Mouse (Mus musculus): ENCODE data around the gene Lgi4.

The Lgi4 gene

GRCm38 (mm10) chr7:31059108-31059507 lies at the start of gene Lgi4:
Lgi4 (plus strand) TSS chr7:31059342.
- in situ Hi-C loops (cut with MboI; ENCODE audit: low sequenced_read_pairs) = no loop called here

GRCm38 (mm10) chr7:31012971-31013370 lies 46.2 kb upstream of the Lgi4 start:
- in situ Hi-C loops (cut with MboI; ENCODE audit: low sequenced_read_pairs) = no loop called here

GRCm38 (mm10) chr7:31017104-31017901 lies 41.8 kb upstream of the Lgi4 start:
- in situ Hi-C loops (cut with MboI; ENCODE audit: low sequenced_read_pairs) = no loop called here

GRCm38 (mm10) chr7:31028609-31029008 lies 30.5 kb upstream of the Lgi4 start:
- in situ Hi-C loops (cut with MboI; ENCODE audit: low sequenced_read_pairs) = no loop called here

GRCm38 (mm10) chr7:31030717-31031116 lies 28.4 kb upstream of the Lgi4 start:
- in situ Hi-C loops (cut with MboI; ENCODE audit: low sequenced_read_pairs) = no loop called here

GRCm38 (mm10) chr7:31031731-31032130 lies 27.4 kb upstream of the Lgi4 start:
- in situ Hi-C loops (cut with MboI; ENCODE audit: low sequenced_read_pairs) = no loop called here

GRCm38 (mm10) chr7:31033409-31034165 lies 25.6 kb upstream of the Lgi4 start:
- in situ Hi-C loops (cut with MboI; ENCODE audit: low sequenced_read_pairs) = no loop called here

- in situ Hi-C loops (cut with MboI; ENCODE audit: low sequenced_read_pairs) = no loop called here
Measured at GRCm38 (mm10) chr7:31034789-31035188, 24.4 kb upstream of the Lgi4 start.

GRCm38 (mm10) chr7:31035291-31035690 lies 23.9 kb upstream of the Lgi4 start:
- in situ Hi-C loops (cut with MboI; ENCODE audit: low sequenced_read_pairs) = no loop called here

- in situ Hi-C loops (cut with MboI; ENCODE audit: low sequenced_read_pairs) = no loop called here
Measured at GRCm38 (mm10) chr7:31036917-31037316, 22.2 kb upstream of the Lgi4 start.

GRCm38 (mm10) chr7:31037675-31038074 lies 21.5 kb upstream of the Lgi4 start:
- in situ Hi-C loops (cut with MboI; ENCODE audit: low sequenced_read_pairs) = no loop called here

GRCm38 (mm10) chr7:31039011-31039410 lies 20.1 kb upstream of the Lgi4 start:
- in situ Hi-C loops (cut with MboI; ENCODE audit: low sequenced_read_pairs) = no loop called here

GRCm38 (mm10) chr7:31040281-31041022 lies 18.7 kb upstream of the Lgi4 start:
- in situ Hi-C loops (cut with MboI; ENCODE audit: low sequenced_read_pairs) = no loop called here

- in situ Hi-C loops (cut with MboI; ENCODE audit: low sequenced_read_pairs) = no loop called here
Measured at GRCm38 (mm10) chr7:31041023-31041407, 18.1 kb upstream of the Lgi4 start.

- in situ Hi-C loops (cut with MboI; ENCODE audit: low sequenced_read_pairs) = no loop called here
Measured at GRCm38 (mm10) chr7:31041662-31042315, 17.4 kb upstream of the Lgi4 start.

- in situ Hi-C loops (cut with MboI; ENCODE audit: low sequenced_read_pairs) = no loop called here
Measured at GRCm38 (mm10) chr7:31042431-31042910, 16.7 kb upstream of the Lgi4 start, which contains the start of gene Fxyd5. Fxyd5 (minus strand) TSS chr7:31042481.

- in situ Hi-C loops (cut with MboI; ENCODE audit: low sequenced_read_pairs) = no loop called here
Measured at GRCm38 (mm10) chr7:31049135-31049845, 9.9 kb upstream of the Lgi4 start.

GRCm38 (mm10) chr7:31049846-31050281 lies 9.3 kb upstream of the Lgi4 start:
- in situ Hi-C loops (cut with MboI; ENCODE audit: low sequenced_read_pairs) = no loop called here

GRCm38 (mm10) chr7:31050487-31050886 lies 8.7 kb upstream of the Lgi4 start:
- in situ Hi-C loops (cut with MboI; ENCODE audit: low sequenced_read_pairs) = no loop called here

GRCm38 (mm10) chr7:31050921-31051320 lies 8.2 kb upstream of the Lgi4 start:
- in situ Hi-C loops (cut with MboI; ENCODE audit: low sequenced_read_pairs) = no loop called here

All from CH12F3 (cell line).